Mouse (Mus musculus) left cerebral cortex, adult 8-10 months (tissue): ENCODE measurements around the gene Rnf157. TPM values are rescaled to one million over a fixed set of nuclear protein-coding genes. Genes with fewer than 3 reads are reported as not detected.
A peak's percentile ranks its signal among the peaks of the same experiment; 100 is the strongest.

Experiments
- DNase-seq, 2 experiments: peaks; one replicate each; pipeline ENCODE4 v3.0.0; 2022; ENCODE audit warnings: low spot score in 2 of 2
- total RNA-seq, 4 experiments: library from RNA; stranded (reverse); gene quantifications; 2 replicates each; pipeline ENCODE4 v1.2.4; 2022

Gene Rnf157
- total RNA-seq, result 100 to 1,000 TPM; 242 to 283 (median 258) TPM

GRCm38 (mm10) chr11:116412904-116413630 is at the start of gene Rnf157:
TSS of gene Rnf157 (minus strand) at chr11:116413032.
- peak; percentile 79 to 82 for DNase-seq

- DNase-seq, result no peak
These were observed 47.0 kb upstream of the Rnf157 start for GRCm38 (mm10) chr11:116459786-116460185.

- no peak for DNase-seq
These were observed 43.4 kb upstream of the Rnf157 start for GRCm38 (mm10) chr11:116456234-116456633.

- no peak for DNase-seq
These were observed 41.1 kb upstream of the Rnf157 start for GRCm38 (mm10) chr11:116453889-116454288.

GRCm38 (mm10) chr11:116449341-116449740 is 36.5 kb upstream of the Rnf157 start:
- DNase-seq, result no peak

- DNase-seq, result no peak
These were observed 35.0 kb upstream of the Rnf157 start for GRCm38 (mm10) chr11:116447822-116448221.

- DNase-seq, result no peak
These were observed 33.6 kb upstream of the Rnf157 start for GRCm38 (mm10) chr11:116446308-116446887.

GRCm38 (mm10) chr11:116445596-116446307 is 32.9 kb upstream of the Rnf157 start:
- DNase-seq, result peak; percentile 80 to 95

- DNase-seq, result no peak
These were observed 31.1 kb upstream of the Rnf157 start for GRCm38 (mm10) chr11:116443935-116444334.

GRCm38 (mm10) chr11:116443311-116443710 is 30.5 kb upstream of the Rnf157 start:
- no peak for DNase-seq

- no peak for DNase-seq
These were observed 30.0 kb upstream of the Rnf157 start for GRCm38 (mm10) chr11:116442867-116443177.

- no peak for DNase-seq
These were observed 29.5 kb upstream of the Rnf157 start for GRCm38 (mm10) chr11:116442129-116442866.

GRCm38 (mm10) chr11:116440408-116441068 is 27.7 kb upstream of the Rnf157 start:
- DNase-seq, result no peak

GRCm38 (mm10) chr11:116439269-116440240 is 26.7 kb upstream of the Rnf157 start:
- no peak for DNase-seq

GRCm38 (mm10) chr11:116437541-116437940 is 24.7 kb upstream of the Rnf157 start:
- DNase-seq, result no peak

- DNase-seq, result no peak
These were observed 24.0 kb upstream of the Rnf157 start for GRCm38 (mm10) chr11:116436725-116437331.

GRCm38 (mm10) chr11:116435992-116436724 is 23.3 kb upstream of the Rnf157 start:
- DNase-seq, result no peak

- no peak for DNase-seq
These were observed 22.3 kb upstream of the Rnf157 start for GRCm38 (mm10) chr11:116434967-116435752.
